Mouse (Mus musculus) myocyte (in vitro differentiated cells): ENCODE data around the gene Sec24d.

Experiments used
- E2F4 ChIP-seq: IDR thresholded peaks from one replicate; pipeline ENCODE4 v1.6.1; 2011; ENCODE audit warnings: mild to moderate bottlenecking, control low read depth, moderate library complexity; ENCODE audit not compliant: insufficient read depth
- POLR2A ChIP-seq: IDR thresholded peaks from one replicate; pipeline ENCODE4 v1.6.1; 2011; ENCODE audit warnings: low read depth, mild to moderate bottlenecking, control low read depth, moderate library complexity; ENCODE audit not compliant: insufficient read length
- TCF12 ChIP-seq: IDR thresholded peaks from one replicate; pipeline ENCODE4 v1.6.1; 2011; ENCODE audit warnings: mild to moderate bottlenecking, control low read depth; ENCODE audit not compliant: poor library complexity, insufficient read depth, severe bottlenecking
- USF1 ChIP-seq: IDR thresholded peaks from one replicate; pipeline ENCODE4 v1.6.1; 2011; ENCODE audit warnings: low read depth, mild to moderate bottlenecking, control low read depth, moderate library complexity

GRCm38 (mm10) chr3:123258709-123259108 is 8.5 kb upstream of the Sec24d start:
- TF ChIP-seq TCF12 (no peak), POLR2A (no peak), USF1 (no peak), E2F4 (no peak)
